8 mouse cellular contexts compared by ENCODE assay signal in the genomic region with DNA sequence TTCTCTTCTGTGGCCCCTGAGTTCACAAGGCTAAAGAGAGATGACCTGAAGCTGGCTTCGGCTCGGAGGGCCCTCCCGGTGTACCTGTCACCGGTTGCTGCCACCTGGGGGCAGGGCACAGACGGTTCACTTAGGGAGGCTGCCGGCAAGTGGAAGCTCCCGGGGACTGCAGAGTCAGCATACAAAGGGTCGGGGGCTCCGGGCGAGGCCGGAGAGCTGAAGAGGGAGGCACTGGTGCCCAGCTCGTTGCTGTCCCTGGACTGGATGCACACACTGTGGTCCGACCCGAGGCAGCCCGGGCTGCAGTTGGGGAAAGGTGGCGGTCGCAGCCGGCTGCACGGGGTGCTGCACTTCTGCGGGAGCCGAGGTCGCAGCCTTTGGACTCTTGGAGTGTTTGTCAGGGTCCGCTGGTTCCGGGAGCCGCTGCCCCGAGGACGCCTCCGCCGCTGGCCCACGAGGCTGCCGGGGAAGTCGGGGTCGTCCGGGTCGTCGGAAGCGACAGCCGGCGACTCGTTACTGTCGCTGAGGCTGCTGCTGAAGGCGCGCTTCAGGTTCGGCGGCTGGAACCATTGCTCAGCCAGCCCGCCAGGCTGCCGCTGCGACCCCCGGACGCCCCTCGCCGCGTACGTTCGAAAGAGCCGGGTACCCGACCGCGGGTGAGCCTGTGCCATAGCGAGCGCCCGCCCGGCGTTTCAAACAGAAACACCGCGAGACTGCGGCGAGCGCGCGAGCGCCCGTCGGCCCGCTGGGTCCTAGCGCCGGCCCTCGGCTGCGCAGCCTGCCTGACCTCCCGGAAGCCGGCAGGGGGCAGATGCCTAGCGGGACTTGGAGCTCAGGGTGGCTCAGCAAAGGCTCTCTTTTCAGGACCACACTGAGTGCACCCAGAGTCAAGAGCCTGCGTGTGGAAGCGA. TPM values are rescaled to one million over a fixed set of nuclear protein-coding genes. Genes with fewer than 3 reads are reported as not detected.
DNase-seq lines count a peak whose midpoint lies in the region; ATAC-seq and TF ChIP-seq lines count a peak whose summit lies in the region.

Gene Haspin, minus strand, starts transcription at position 704 of the 911 bp plus-strand sequence.

- no peak within 1 kb of the TSS for H3K27ac ChIP-seq in forebrain, embryonic 15.5 days (replicated peaks)
- H3K27ac ChIP-seq in layer of hippocampus, adult 2 months, result 0 out of 2 replicates have a peak within 1 kb of the TSS, but pooled peaks have one; percentile 12
- peak within 1 kb of the TSS; percentile 50; the same call in 1 of the 2 replicates for H3K27ac ChIP-seq in lung, embryonic 14.5 days (ENCODE audit: low read depth)
- H3K27ac ChIP-seq in olfactory bulb, adult 2 months (ENCODE audit: insufficient read depth, low read depth, low read length), result no peak within 1 kb of the TSS
- H3K27ac ChIP-seq in thymus, adult 2 months (ENCODE audit: control insufficient read depth, insufficient read depth, low read length), result no peak within 1 kb of the TSS

- intact Hi-C loops in heart, postnatal 36 days (cut with DNase I), result loop anchor here (1.0 to 5.0 kb wide), 5 partner anchors 22 to 1234 kb away; partner anchors contain the start of genes Ctns, P2rx5 and Shpk

- peak within 1 kb of the TSS; percentile 90 for H3K4me2 ChIP-seq in forebrain, embryonic 15.5 days (replicated peaks)
- H3K4me2 ChIP-seq in lung, embryonic 14.5 days, result peak within 1 kb of the TSS; percentile 74

- no peaks in the 10 kb centered on the region for H3K9me3 ChIP-seq in forebrain, embryonic 15.5 days
- no peaks in the 10 kb centered on the region for H3K9me3 ChIP-seq in lung, embryonic 14.5 days (ENCODE audit: low read depth, low read length)

- peak within 1 kb of the TSS; percentile 62 for H3K9ac ChIP-seq in forebrain, embryonic 15.5 days (replicated peaks)
- peak within 1 kb of the TSS; percentile 77 for H3K9ac ChIP-seq in lung, embryonic 14.5 days

- H3K4me3 ChIP-seq in forebrain, embryonic 15.5 days, result peak within 1 kb of the TSS; percentile 89
- peak within 1 kb of the TSS; percentile 65 for H3K4me3 ChIP-seq in layer of hippocampus, adult 2 months
- H3K4me3 ChIP-seq in lung, embryonic 14.5 days (ENCODE audit: low read depth, low read length), result peak within 1 kb of the TSS; percentile 94
- peak within 1 kb of the TSS; percentile 85 for H3K4me3 ChIP-seq in olfactory bulb, adult 2 months (ENCODE audit: insufficient read depth, low read depth, low read length)
- peak within 1 kb of the TSS; percentile 77 for H3K4me3 ChIP-seq in thymus, adult 2 months (ENCODE audit: control insufficient read depth, insufficient read depth, low read length)

- WGBS in forebrain, embryonic 15.5 days, result under 1% methylated on average over 83 of the region's 84 CpGs
- under 1% methylated on average over 84 of the region's 84 CpGs for WGBS in lung, embryonic 14.5 days
- WGBS in olfactory bulb, adult 2 months, result under 1% methylated on average over 83 of the region's 84 CpGs
- under 1% methylated on average over 84 of the region's 84 CpGs for WGBS in thymus, adult 2 months

- TF ChIP-seq CTCF in layer of hippocampus, adult 2 months (conservative IDR thresholded peaks at IDR 0.05), result peak; percentile 100
- TF ChIP-seq CTCF in lung, embryonic 14.5 days (IDR thresholded peaks at IDR 0.05; ENCODE audit: low read depth), result peak; percentile 87
- TF ChIP-seq CTCF in olfactory bulb, adult 2 months (IDR thresholded peaks at IDR 0.05; ENCODE audit: insufficient read depth, low read depth, low read length), result peak; percentile 99
- peak; percentile 99 for TF ChIP-seq CTCF in thymus, adult 2 months (IDR thresholded peaks at IDR 0.05; ENCODE audit: borderline replicate concordance, control insufficient read depth, extremely low read depth, insufficient read depth, low read length, poor library complexity)

- H3K36me3 ChIP-seq in forebrain, embryonic 15.5 days, result no peaks in the 10 kb centered on the region
- H3K36me3 ChIP-seq in lung, embryonic 14.5 days (ENCODE audit: insufficient read depth), result peaks cover 16% of the 10 kb centered on the region
- H3K36me3 ChIP-seq in thymus, adult 2 months (ENCODE audit: control insufficient read depth, insufficient read depth, low read length), result no peaks in the 10 kb centered on the region

- H3K4me1 ChIP-seq in forebrain, embryonic 15.5 days, result peaks cover 26% of the 10 kb centered on the region
- peaks cover 15% of the 10 kb centered on the region; the same call in 1 of the 2 replicates for H3K4me1 ChIP-seq in lung, embryonic 14.5 days (ENCODE audit: insufficient read depth)
- peaks cover 10% of the 10 kb centered on the region for H3K4me1 ChIP-seq in olfactory bulb, adult 2 months (ENCODE audit: control insufficient read depth, insufficient read depth, low read length)
- peaks cover 18% of the 10 kb centered on the region for H3K4me1 ChIP-seq in thymus, adult 2 months (replicated peaks; ENCODE audit: control insufficient read depth, insufficient read depth, low read length)

- no peak for TF ChIP-seq POLR2A in olfactory bulb, adult 2 months (IDR thresholded peaks at IDR 0.05; ENCODE audit: insufficient read depth, low read depth, low read length)
- peak; percentile 44; the same call in 1 of the 2 replicates for TF ChIP-seq POLR2A in thymus, adult 2 months (IDR thresholded peaks at IDR 0.05; ENCODE audit: control insufficient read depth, extremely low read depth, insufficient read depth, low read length, poor library complexity)

- peak; percentile 97 for ATAC-seq in forebrain, embryonic 15.5 days (replicated peaks)
- peak; percentile 97 for ATAC-seq in lung, embryonic 14.5 days (ENCODE audit: insufficient read depth)

- H3K27me3 ChIP-seq in forebrain, embryonic 15.5 days, result no peaks in the 10 kb centered on the region
- H3K27me3 ChIP-seq in lung, embryonic 14.5 days (ENCODE audit: insufficient read depth, low read length), result no peaks in the 10 kb centered on the region
- no peaks in the 10 kb centered on the region for H3K27me3 ChIP-seq in thymus, adult 2 months (ENCODE audit: control insufficient read depth, insufficient read depth, low read length)

- DNase-seq in ES-CJ7 (ENCODE audit: low read depth, low spot score), result peak; percentile 94
- DNase-seq in cerebellum, adult 11 months, result peak; percentile 76
- DNase-seq in heart, postnatal 36 days, result peak; percentile 91 to 93
- DNase-seq in layer of hippocampus, adult 2 months (ENCODE audit: low spot score in 2 of 2), result peak; percentile 84 to 94
- DNase-seq in lung, embryonic 14.5 days, result peak; percentile 97
- peak; percentile 94 for DNase-seq in thymus, adult 2 months

RNA-seq across cellular contexts. Expression of gene Haspin, which starts in this region (rescaled TPM):
- polyA plus RNA-seq in forebrain, embryonic 15.5 days (2015; fragmentation: Nextera tagmentation; extraction: Ambion mirVana), result 7.6 and 7.7 TPM in 2 replicates
- under 1 TPM; 0.22 to 0.28 TPM for total RNA-seq in heart, postnatal 36 days (2021)
- under 1 TPM; 0.33 to 0.44 TPM for total RNA-seq in layer of hippocampus, adult 2 months (2021)
- 23.2 and 23.3 TPM in 2 replicates for polyA plus RNA-seq in lung, embryonic 14.5 days (2014; fragmentation: Nextera tagmentation; extraction: Ambion mirVana)
- polyA plus RNA-seq in olfactory bulb, adult 2 months (2012; ENCODE audit: insufficient read depth, insufficient read length, low replicate concordance, missing spikeins), result not detected in 2 replicates
- 8.6 and 14.0 TPM in 2 replicates for polyA plus RNA-seq in thymus, adult 2 months (2012; rRNA removed)

Comparison
In these comparisons a context has a peak if more than half of its experiments do, and no peak if none do; other contexts are left out.
1. Peak in DNase-seq in heart, postnatal 36 days; RNA of the gene not detected or under 1 TPM.
2. Peak in DNase-seq, H3K4me3 ChIP-seq and H3K27ac ChIP-seq in layer of hippocampus, adult 2 months; RNA of the gene not detected or under 1 TPM.